Mouse (Mus musculus) G1E (cell line): ENCODE measurements around the gene Tmem214.

Experiments
- CTCF ChIP-seq: IDR thresholded peaks from 2 replicates; pipeline ENCODE4 v1.5.1; 2012; ENCODE audit warnings: low read depth, low read length, inconsistent platforms, mixed read lengths
- GATA2 ChIP-seq: IDR thresholded peaks from 2 replicates; pipeline ENCODE4 v1.6.1; 2012; ENCODE audit warnings: low read depth, low read length, inconsistent platforms, borderline replicate concordance
- TAL1 ChIP-seq: conservative IDR thresholded peaks from 2 replicates; pipeline ENCODE4 v1.6.1; 2012; ENCODE audit warnings: low read depth, low read length, inconsistent platforms, mixed read lengths

GRCm38 (mm10) chr5:30915456-30915855, 47.6 kb downstream of the Tmem214 start:
- TF ChIP-seq CTCF (no peak), TAL1 (no peak), GATA2 (no peak)
